Mouse (Mus musculus): ENCODE results near the gene Hs1bp3. TPM values are rescaled to one million over a fixed set of nuclear protein-coding genes. Genes with fewer than 3 reads are reported as not detected.

The Hs1bp3 gene
- total RNA-seq, 4 experiments from 2014 or later = 16.4 to 20.0 (median 18.7) TPM

- no peak for DNase-seq (ENCODE audit: low spot score in 2 of 2)
Measured at GRCm38 (mm10) chr12:8336601-8337285, 23.5 kb downstream of the Hs1bp3 start.

- DNase-seq (ENCODE audit: low spot score in 2 of 2) = no peak
Measured at GRCm38 (mm10) chr12:8337286-8338060, 24.2 kb downstream of the Hs1bp3 start.

GRCm38 (mm10) chr12:8338491-8338890 lies 25.3 kb downstream of the Hs1bp3 start:
- no peak for DNase-seq (ENCODE audit: low spot score in 2 of 2)

GRCm38 (mm10) chr12:8338918-8339317 lies 25.7 kb downstream of the Hs1bp3 start:
- DNase-seq (ENCODE audit: low spot score in 2 of 2) = no peak

GRCm38 (mm10) chr12:8339591-8340319 lies 26.5 kb downstream of the Hs1bp3 start:
- no peak for DNase-seq (ENCODE audit: low spot score in 2 of 2)

GRCm38 (mm10) chr12:8341008-8341407 lies 27.8 kb downstream of the Hs1bp3 start:
- no peak for DNase-seq (ENCODE audit: low spot score in 2 of 2)

GRCm38 (mm10) chr12:8343381-8343780 lies 30.1 kb downstream of the Hs1bp3 start:
- DNase-seq (ENCODE audit: low spot score in 2 of 2) = no peak

GRCm38 (mm10) chr12:8344897-8345296 lies 31.7 kb downstream of the Hs1bp3 start:
- peak in 1 of 2 experiments; percentile 55 for DNase-seq (ENCODE audit: low spot score in 2 of 2)

GRCm38 (mm10) chr12:8345539-8345938 lies 32.3 kb downstream of the Hs1bp3 start:
- no peak for DNase-seq (ENCODE audit: low spot score in 2 of 2)

GRCm38 (mm10) chr12:8347746-8348462 lies 34.7 kb downstream of the Hs1bp3 start:
- DNase-seq (ENCODE audit: low spot score in 2 of 2) = no peak

GRCm38 (mm10) chr12:8348733-8349513 lies 35.7 kb downstream of the Hs1bp3 start:
- DNase-seq (ENCODE audit: low spot score in 2 of 2) = no peak

- DNase-seq (ENCODE audit: low spot score in 2 of 2) = no peak
Measured at GRCm38 (mm10) chr12:8351025-8351903, 38.0 kb downstream of the Hs1bp3 start.

GRCm38 (mm10) chr12:8353071-8353470 lies 39.8 kb downstream of the Hs1bp3 start:
- no peak for DNase-seq (ENCODE audit: low spot score in 2 of 2)

- DNase-seq (ENCODE audit: low spot score in 2 of 2) = no peak
Measured at GRCm38 (mm10) chr12:8354187-8354586, 41.0 kb downstream of the Hs1bp3 start.

GRCm38 (mm10) chr12:8355011-8355410 lies 41.8 kb downstream of the Hs1bp3 start:
- DNase-seq (ENCODE audit: low spot score in 2 of 2) = no peak

GRCm38 (mm10) chr12:8357449-8357848 lies 44.2 kb downstream of the Hs1bp3 start:
- peak; percentile 78 to 82 for DNase-seq (ENCODE audit: low spot score in 2 of 2)

GRCm38 (mm10) chr12:8358344-8358966 lies 45.2 kb downstream of the Hs1bp3 start:
- DNase-seq (ENCODE audit: low spot score in 2 of 2) = no peak

- DNase-seq (ENCODE audit: low spot score in 2 of 2) = no peak
Measured at GRCm38 (mm10) chr12:8359418-8360112, 46.3 kb downstream of the Hs1bp3 start.

- no peak for DNase-seq (ENCODE audit: low spot score in 2 of 2)
Measured at GRCm38 (mm10) chr12:8361866-8362265, 48.6 kb downstream of the Hs1bp3 start.

Data from layer of hippocampus, adult 8-10 months (tissue).